Mouse (Mus musculus): ENCODE measurements around the gene Lrguk. TPM values are rescaled to one million over a fixed set of nuclear protein-coding genes. Genes with fewer than 3 reads are reported as not detected.

Lrguk gene
- total RNA-seq, 2 experiments from 2014 or later: 0.33 to 0.51 TPM

DNA sequence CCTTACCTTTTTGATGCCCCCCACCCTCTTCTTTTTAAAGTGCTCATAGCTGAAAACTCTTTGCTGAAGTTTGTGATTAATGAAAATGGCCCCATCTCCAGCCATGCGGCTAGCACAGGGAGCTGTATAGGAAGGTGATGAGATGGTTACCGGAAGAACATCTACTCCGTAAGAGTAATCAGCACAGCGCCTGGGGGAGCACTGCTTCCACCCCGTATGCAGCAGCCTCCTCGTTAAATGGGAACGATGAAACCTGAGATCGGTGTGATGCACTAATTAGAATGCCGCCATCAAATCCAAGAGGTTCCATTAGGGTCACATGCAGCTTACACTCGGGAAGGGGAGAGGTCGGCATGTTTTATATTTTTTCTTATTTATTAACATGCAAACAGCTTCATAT lies 113.7 kb downstream of the Lrguk start:
- no peak for DNase-seq (ENCODE audit: low spot score in 2 of 2)

DNA sequence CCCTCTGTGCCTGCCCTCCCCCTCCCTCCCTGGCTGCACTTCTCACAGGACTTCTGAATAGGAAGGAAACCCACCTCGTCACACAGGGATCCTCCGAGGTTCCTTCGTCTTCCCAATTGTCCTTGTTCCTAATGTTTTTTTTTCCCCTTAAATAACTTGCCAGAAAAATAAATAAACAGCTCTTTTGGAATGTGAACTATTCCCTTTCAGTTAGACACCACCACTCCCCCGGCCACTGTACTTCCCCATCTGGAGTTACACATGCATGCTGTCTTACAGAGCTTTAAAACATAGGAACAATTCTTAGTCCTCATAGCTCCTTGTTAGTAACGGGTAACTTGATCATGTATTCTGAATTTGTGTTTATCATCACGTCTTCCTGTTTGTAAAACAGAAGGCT lies 116.8 kb downstream of the Lrguk start:
- DNase-seq (ENCODE audit: low spot score in 2 of 2): no peak

DNA sequence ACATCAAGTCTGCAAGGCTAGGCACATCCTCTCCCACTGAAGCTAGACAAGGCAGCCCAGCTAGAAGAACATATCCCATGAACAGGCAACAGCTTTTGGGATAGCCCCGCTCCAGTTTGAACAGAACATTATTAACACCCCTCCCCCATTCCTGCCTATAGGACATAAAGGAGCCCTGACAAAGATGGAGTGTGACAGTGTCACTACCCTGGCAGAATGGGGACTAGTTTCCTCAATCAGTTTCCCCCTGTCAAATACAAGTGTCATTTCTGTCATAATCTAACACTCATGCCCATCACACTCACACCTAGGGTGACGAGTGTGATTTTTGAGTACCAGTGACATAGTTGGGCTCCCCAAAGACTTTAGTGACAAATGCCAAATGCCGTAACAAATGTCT lies 118.8 kb downstream of the Lrguk start:
- DNase-seq (ENCODE audit: low spot score in 2 of 2): no peak

DNA sequence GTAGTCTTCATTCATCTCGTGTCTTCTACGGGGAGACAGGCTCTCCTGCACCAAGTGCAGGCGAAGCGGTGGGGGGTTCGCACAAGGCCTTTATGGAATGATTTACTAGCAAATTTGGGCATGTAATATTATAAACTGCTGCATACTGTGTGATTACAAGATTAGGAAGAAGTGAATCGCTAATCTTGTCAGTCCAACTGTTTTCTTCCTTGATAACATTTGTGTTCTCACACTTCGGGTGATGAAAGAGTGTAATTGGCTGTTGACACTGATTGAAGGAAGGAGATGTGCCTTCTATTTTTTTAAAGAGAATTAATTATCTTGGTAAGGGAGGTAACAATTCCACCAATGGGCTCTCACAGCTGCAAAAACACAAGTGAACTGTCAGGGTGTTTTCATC lies 119.4 kb downstream of the Lrguk start:
- no peak for DNase-seq (ENCODE audit: low spot score in 2 of 2)

DNA sequence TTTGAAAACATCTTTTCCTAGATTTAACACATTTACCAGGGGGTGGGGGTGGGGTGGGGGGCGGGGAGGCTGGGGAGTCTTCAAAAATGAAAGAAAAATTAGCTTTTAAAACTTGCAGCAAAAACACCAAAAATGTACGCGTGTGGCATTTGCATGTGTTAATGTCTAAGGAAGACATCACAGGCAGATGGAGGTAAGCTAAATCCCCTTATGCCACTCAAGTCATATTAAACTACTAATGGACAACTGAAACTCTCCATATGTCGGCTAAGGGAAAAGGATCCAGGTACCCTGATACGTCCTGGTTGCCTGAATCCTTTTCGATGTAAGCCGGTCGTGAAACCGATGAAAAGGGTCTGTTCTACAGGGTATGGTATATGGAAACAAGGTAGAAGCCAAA lies 119.8 kb downstream of the Lrguk start:
- no peak for DNase-seq (ENCODE audit: low spot score in 2 of 2)

DNA sequence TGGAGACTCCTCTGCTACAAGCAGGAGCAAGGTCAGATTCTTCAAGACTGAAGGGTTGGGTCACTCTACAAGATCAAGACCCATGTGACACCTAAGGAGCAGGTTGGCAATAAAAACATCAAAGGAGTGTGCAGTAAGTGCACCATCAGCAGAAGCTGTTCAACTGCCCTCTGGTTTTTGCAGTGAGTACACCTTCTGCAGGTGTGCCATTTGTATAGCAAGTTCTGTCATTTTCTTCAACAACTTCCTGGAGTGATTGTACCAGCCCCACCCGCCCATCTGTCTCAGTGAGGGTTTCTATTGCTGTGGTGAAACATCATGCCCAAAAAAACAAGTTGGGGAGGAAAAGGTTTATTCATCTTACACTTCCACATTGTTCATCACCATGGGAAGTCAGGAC lies 120.6 kb downstream of the Lrguk start:
- no peak for DNase-seq (ENCODE audit: low spot score in 2 of 2)

DNA sequence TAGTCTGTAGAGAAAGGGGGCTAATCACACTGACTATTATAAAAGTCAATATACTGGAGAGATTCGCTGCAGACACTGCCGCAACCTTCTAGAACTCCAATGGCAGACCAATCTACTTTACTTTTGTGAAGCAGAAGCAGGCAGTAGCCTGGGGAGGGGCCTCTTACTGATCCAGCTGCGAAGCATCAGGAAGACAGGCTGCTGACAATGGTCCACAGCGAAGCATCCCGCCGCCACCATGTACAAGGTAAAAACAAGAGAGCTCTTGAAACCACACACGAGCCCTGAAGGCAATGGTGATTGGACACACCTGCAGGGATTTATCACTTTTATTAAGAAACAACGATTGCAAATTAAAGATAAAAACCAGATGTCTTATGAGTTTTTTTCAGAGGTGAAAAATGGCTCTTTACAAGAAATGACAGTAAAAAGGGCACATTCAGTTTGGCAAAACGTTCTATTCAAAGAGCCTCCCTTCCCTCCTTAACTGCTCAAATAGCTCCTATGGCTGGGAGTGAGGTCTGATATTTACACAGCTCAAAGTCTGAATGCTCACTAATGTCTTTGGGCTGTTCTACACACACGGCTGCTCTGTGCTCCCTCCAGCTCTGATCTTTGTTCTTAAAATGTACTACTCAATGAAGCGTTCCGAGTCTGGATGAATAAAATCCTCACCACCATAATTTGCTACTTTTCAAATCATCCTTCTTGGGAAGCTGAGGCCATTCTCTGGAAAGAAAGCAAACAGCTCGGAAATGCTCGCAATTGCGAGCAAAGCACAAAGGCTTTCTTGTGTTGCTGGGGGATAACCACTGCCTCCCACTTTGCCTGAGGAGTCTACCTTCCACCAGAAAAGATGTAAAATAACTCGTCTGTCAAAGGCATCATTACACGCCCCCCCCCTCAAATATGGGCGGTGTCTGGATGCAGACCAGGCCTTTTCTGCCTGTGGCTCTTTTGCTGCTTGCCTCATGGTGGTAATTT lies 124.1 kb downstream of the Lrguk start:
- DNase-seq (ENCODE audit: low spot score in 2 of 2): no peak

DNA sequence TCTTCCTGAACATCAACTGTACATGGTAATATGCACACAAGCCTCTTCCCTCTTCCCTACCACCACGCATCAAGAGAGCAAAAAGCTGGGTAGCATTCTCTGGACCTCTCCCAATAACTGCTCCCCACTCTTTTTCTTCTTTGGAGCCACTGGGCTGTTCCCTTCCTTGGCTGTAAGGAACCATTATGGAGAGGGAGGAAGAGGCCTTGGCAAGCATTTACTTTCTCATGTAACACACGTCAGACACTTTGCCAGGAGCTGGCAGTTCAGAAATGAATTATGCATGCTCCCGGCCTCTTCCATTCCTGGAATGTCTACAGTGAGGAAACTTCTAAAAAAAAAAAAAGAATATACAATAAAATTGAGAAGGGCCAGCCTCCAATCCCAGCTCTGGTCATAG lies 125.0 kb downstream of the Lrguk start:
- no peak for DNase-seq (ENCODE audit: low spot score in 2 of 2)

DNA sequence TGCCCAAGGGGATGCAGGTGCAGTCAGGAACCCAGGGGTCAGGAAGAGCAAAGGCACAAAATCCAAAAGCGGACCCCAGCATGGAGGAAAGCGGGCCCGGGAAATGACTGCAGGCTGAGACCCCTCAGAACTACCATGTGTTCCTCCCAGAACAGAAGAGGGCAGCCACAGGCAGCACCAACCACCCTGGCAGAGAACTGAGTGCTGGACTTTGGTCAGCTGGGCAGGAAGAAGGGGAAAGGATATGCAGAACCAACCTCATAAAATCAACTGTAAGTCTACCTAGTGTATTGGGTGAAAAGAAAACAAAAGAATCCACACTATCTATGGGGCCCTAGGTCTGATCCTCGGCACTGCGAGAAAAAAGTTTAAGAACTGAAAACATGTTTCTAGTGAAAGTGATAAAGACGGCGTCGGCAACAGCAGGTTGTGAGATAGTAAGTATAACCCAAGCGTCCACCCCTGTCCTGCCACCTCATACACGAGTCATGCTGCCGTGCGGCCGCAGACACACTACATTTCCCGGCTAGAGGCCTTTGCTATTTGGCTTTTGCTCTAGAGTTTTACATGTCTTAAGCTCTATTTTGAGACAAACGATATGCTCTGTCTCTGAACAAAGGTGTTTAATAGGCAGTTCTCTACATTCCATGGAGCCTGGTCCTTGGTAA lies 126.0 kb downstream of the Lrguk start:
- no peak for DNase-seq (ENCODE audit: low spot score in 2 of 2)

DNA sequence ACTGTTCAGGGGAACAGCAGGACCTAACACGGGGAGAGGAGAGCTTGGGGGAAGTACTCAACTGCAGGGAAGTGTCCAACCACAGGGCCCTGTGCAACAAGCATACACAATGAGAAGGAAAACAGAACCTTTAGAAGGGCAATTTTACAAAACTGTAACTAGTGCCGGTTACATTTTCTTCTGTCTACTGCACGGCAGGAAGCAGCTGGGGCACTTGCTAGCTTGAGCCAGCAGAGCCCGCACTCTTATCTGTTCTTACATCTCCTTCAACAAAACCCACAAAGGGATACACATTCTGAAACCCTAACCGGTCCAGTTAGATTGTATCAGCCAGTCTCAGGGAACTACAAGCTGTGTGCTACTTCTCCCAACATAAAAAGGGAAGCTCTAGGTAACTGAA lies 126.8 kb downstream of the Lrguk start:
- no peak for DNase-seq (ENCODE audit: low spot score in 2 of 2)

DNA sequence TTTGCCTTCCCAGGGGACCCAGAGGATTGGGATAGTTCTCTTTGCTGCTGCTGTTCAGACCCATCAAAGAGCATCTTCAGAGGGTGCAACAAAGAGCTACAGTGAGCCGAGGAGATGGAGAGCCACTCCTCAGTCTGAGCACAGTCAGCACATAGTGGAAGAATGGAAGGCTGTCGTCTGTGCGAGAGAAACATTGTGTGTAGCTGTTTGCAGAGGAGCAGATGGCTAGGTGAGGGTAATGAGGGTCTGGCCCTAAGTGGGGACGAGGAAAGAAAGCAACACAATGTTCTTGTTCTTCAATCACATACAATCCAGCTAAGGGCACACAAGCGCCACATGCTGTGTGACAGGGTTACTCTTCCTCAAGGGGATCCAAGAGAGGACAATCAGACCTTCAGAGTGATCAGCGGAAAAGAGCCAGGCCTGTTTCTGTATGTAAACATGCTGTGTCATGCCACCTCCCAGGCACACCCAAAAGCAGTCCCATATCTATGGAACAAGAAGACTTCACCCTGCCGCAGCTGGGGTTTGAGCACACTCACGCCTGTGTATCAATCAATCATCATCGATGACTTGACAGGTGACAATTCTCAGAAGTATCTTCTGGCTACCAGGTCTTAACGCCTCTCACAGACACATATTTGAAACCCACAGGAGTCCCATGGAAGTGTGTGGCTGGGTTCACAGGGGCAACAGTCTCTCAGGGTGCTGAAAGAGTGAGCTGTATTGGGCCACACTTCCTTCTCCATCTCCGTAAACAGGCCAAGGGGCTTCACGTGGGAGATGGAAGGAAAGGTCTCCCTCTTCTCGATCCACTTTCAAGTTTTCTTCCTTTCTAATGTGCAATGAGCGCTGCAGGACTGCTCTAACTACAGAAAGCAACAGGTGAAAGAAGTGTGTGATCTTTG lies 127.8 kb downstream of the Lrguk start:
- DNase-seq (ENCODE audit: low spot score in 2 of 2): no peak

DNA sequence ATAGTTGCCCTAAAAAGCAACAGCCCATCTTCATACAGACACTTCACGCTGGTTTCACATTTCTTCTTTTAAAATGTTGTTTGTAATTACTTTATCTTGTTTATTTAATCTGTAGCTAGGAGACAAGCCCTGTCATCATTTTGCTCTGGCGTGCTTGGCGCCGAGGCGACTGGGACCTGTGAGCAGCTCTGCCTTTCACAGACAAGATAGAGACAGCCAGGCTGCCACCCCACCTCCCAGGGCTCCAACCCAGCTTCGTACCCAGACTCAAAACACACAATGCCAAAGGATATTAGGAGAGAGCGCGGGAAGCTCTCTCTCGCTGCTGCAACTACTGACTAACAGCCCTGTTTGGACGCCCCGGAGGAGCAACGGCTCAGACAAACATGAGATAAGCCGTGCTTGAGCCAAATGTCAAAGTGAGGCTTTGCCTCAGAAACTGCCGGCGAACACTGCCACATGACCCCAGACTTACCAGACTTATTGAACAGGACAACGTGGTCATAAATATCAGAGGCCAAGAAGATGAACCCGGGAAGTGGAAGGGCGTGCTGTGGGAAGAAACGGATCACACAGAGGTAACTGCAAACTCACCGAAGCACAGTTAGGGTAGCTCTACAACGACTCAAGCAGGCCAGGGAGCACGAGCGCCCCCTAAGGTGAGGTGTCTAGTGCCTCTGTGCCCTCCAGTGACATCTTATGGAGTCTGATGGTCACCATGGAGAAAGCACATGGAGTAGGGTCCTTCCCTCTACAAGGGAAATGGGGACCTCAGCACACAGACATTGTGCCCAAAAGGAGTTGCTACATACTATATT lies 131.0 kb downstream of the Lrguk start:
- no peak for DNase-seq (ENCODE audit: low spot score in 2 of 2)

DNA sequence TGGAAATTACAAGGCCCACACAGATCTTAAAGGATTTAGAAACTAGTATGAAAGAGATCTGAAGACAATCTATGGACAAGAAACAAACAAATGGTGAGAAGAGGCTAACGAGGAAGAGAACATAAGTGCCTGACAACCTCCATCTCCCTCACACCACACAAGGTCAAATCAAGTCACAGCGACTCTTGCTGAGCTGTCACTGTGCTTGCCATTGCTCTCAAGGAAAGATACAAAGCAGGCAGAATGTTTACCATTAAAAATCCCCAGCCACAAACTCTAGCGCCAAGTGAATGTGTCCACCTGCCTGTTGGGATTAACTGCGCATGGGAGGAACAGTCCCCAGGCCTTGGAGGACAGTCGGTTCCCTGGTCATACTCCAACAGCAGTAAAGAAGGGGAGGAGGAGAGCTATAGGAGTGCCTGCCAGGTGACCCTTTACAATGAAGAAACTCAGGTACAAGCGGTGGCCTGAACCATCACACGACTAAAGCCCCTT lies 131.6 kb downstream of the Lrguk start:
- no peak for DNase-seq (ENCODE audit: low spot score in 2 of 2)

DNA sequence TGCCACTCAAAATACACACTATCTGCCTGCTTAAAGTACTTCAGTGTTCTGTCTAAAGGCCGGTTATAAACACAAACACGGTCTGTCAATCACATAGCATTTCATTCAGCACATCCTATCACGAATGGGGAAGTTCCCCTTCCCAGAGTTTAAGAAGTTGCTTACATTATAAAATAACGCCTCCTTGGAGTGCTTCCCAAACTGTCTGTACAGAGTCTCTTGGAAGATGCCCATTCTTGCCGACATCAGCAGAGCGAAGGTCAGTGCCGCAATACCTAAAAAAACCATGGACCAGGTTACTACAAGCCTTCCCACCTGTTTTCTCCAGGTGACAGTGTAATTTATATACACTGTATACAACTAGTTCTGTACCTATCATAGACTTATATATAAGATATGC lies 132.3 kb downstream of the Lrguk start:
- DNase-seq (ENCODE audit: low spot score in 2 of 2): no peak

DNA sequence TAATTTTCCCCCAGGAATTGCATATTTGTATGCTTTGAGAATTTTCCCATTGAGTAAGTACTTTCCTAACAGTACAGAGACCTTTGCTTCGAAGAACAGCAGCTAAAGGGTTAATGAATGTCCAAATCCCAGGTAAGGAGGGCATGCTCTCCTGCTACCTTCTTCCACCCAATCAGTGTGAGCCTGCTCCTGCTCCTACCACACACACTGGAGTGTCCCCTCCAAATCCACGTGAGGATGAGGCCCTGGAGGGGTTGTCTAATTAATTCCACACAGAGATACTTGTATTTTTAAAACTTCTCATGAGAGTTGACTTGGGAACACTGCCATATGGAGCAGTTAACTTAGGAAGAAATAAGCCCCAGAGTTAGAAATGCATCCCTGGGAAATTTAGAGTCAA lies 133.4 kb downstream of the Lrguk start:
- no peak for DNase-seq (ENCODE audit: low spot score in 2 of 2)

DNA sequence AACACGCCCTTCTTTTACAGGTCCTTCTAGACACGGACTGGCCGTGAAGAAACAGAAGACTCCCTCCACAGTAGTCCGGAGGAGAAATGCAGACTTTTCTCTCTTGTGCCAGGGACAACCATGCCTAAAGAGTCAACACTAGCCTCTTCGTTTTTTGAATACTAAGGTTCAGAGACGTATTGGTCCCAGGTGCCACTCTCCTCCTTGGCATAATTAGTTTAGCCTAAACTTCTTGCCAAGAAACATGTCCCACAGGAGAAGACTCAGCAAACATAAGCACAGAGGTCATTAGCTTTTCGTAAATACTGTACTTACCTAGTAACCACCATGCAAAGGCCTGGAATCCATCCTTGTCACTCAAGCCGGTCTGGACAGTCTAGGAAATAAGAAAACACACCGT lies 133.8 kb downstream of the Lrguk start:
- DNase-seq (ENCODE audit: low spot score in 2 of 2): no peak

DNA sequence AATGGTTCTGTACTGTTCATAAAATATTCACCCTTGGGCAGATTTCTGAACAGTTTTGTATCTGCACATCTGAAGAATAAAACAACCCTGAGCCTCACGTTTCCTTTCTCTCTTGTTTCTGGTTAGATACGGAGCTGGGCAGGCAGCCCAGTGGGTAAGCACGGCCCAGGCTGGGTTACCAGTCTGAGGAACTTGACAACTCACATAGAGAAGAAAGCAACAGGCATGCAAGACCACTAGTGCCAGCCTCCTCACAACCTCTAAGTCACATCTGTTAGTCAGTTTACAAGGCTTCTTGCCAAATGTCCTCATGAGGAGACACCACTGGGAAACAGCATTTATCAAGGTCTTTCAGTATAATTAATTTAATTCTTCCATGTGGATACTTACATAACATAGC lies 139.6 kb downstream of the Lrguk start:
- no peak for DNase-seq (ENCODE audit: low spot score in 2 of 2)

DNA sequence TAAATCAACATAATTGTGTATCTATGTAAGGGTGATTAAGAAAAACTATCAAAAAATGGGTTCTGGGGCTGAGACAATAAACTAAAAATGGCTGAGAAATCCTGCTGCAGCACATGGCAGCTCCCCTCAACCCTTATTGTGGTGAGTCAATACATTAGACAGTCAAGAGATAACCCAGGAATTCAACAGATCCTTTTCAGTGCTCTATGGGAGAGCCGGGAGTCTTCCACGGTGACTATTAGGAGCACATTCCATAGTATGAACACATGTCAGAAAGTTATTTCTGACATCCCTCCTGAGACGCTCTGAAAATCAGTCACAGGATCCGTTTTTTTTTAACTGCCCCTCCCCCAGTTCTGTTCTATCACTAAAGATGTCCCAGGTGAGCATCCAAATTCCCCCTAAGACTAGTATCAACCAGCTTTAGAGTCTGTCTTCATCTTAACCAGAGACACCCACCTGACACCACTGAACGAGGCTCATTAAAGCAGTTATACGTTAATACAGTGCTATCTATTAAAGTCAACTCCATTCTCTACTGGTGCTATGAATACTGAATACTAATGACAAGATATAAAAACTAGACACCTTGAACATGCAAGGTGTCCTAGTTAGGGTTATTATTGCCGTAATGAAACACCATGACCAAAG lies 141.7 kb downstream of the Lrguk start:
- DNase-seq (ENCODE audit: low spot score in 2 of 2): no peak

DNA sequence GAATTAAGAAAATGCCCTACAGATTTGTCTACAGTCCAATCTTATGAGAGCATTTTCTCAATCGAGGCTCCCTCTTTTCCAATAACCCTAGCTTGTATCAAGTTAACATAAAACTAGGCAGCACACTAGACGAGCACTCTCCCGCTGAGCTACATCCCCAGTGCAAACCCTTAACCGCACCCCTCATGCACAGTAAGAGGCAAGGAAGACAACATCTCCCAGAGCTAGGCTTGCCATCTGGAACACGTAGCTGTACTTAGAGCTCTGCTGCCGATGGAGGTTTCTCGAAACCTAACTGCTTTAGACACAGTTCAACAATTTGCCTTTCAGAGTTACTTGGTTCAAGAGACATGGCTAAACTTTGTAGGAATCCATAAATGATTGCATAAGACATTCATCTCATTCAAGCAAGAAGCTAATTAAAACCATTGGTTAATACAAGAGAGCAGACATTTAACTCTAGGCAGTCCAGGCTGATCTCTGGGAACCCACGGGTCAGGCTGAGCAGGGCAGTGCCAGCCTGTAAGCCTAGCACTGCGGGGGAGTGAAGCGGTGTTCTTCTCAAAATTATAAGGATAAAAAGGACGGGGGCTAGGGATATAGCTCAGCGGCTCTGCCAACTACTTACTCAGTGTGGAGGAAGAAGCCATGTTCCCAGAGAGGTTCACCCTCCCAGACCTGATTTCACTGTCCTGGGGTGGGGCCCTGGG lies 142.7 kb downstream of the Lrguk start:
- DNase-seq (ENCODE audit: low spot score in 2 of 2): no peak

Data from adrenal gland, adult 18-20 months (tissue).